Mouse (Mus musculus) spleen, adult 2 months (tissue): Measurements from ENCODE around the gene Arg2. TPM values are rescaled to one million over a fixed set of nuclear protein-coding genes. Genes with fewer than 3 reads are reported as not detected.

Experiments
- DNase-seq, 2 experiments: peaks; one replicate each; pipeline versions ENCODE4 v3.0.0 to v3.0.0-alpha.2; 2012 to 2021; ENCODE audit warnings: low spot score in 2 of 2, low read depth in 1 of 2
- H3K27ac ChIP-seq: fragments of 200-500 bp; 2 replicates; pipeline ENCODE4 v1.5.1; 2012; ENCODE audit warnings: low read length, inconsistent platforms; ENCODE audit not compliant: insufficient read depth
- H3K27me3 ChIP-seq: fragments of 200-500 bp; 2 replicates; pipeline ENCODE4 v1.6.1; 2012; ENCODE audit warnings: mild to moderate bottlenecking, moderate library complexity, low read length, inconsistent platforms; ENCODE audit not compliant: control insufficient read depth, insufficient read depth
- H3K36me3 ChIP-seq: fragments of 200-500 bp; 2 replicates; pipeline ENCODE4 v1.6.1; 2012; ENCODE audit warnings: mild to moderate bottlenecking, low read length, inconsistent platforms; ENCODE audit not compliant: control insufficient read depth, insufficient read depth
- H3K4me1 ChIP-seq: fragments of 200-500 bp; 2 replicates; pipeline ENCODE4 v1.6.1; 2011; ENCODE audit warnings: inconsistent platforms; ENCODE audit not compliant: control insufficient read depth, insufficient read depth, insufficient read length
- H3K4me3 ChIP-seq: fragments of 200-500 bp; 2 replicates; pipeline ENCODE4 v1.5.1; 2011; ENCODE audit warnings: mild to moderate bottlenecking, inconsistent platforms; ENCODE audit not compliant: insufficient read depth, insufficient read length; ENCODE audit errors: extremely low read depth
- CTCF ChIP-seq: fragments of 200-500 bp; IDR thresholded peaks from 2 replicates; pipeline ENCODE4 v1.5.1; 2011; ENCODE audit warnings: mild to moderate bottlenecking, inconsistent platforms; ENCODE audit not compliant: insufficient read depth, insufficient read length, insufficient replicate concordance; ENCODE audit errors: extremely low read depth
- POLR2A ChIP-seq: fragments of 200-500 bp; IDR thresholded peaks from 2 replicates; pipeline ENCODE4 v1.6.1; 2011; ENCODE audit warnings: low read depth, low read length, inconsistent platforms
- WGBS: fragments of 180-500 bp; shearing (Covaris S2); methylation state at CpG from one replicate; pipeline ENCODE4 v1.1.7; 2018; 5-methylcytosine and 5-hydroxymethylcytosine counted together
- polyA plus RNA-seq: library from polyadenylated mRNA; depleted of rRNA; stranded (reverse); fragments of >200 nt; gene quantifications from 2 replicates; pipeline ENCODE4 v1.2.3, GENCODE M21; 2012

The Arg2 gene
- polyA plus RNA-seq, 1 experiment: 0.47 TPM

DNA sequence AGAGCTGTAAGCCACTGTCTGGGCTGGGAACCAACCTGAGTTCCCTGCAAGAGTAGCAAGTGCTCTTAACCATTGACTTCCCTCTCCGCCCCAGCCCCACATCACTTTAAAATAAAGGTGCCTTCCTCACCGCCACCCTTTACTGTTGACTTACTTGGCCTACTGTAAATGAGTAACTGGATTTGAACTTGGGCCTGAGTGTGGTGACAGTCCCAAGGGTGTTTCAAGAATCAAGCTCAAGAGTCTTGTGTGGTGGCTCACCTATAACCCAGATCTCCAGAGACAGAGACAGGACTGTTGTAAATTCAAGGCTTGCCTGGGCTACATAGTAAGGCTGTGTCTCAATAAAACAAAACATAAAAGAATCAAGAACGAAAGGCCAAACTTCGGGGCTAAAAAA lies 11.6 kb upstream of the Arg2 start:
- H3K4me1 ChIP-seq: no peaks in the 10 kb centered on the region
- 84% methylated on average over 4 of the region's 4 CpGs for WGBS
- TF ChIP-seq POLR2A (no peak), CTCF (no peak)
- no peak overlapping the region for H3K4me3 ChIP-seq
- DNase-seq: no peak
- H3K36me3 ChIP-seq: no peaks in the 10 kb centered on the region
- no peak overlapping the region for H3K27ac ChIP-seq
- no peaks in the 10 kb centered on the region; the same call in 1 of the 2 replicates for H3K27me3 ChIP-seq

DNA sequence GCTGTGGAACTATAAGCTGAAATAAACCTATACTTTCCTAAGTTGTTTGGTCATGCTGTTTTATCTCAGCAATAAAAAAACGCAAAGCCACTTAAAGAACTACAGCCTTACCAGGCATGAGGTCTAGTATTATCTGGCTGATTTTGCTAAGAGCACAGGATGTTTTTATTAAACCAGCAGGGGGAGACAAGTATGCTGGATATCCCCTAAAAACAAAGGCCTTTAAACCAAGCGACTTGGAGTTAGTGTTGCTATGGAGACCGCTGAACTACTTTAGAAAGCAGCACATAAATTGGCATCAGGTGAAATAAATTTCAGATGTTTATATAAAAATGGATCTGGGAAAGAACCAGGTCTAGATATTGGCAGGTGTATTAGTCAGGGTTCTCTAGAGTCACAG lies 7.8 kb upstream of the Arg2 start:
- DNase-seq: no peak
- Histone ChIP-seq H3K27ac (no peak overlapping the region), H3K4me3 (no peak overlapping the region), H3K4me1 (no peaks in the 10 kb centered on the region), H3K27me3 (no peaks in the 10 kb centered on the region; the same call in 1 of the 2 replicates), H3K36me3 (no peaks in the 10 kb centered on the region)
- 35% methylated on average over 3 of the region's 3 CpGs for whole genome bisulfite sequencing
- no peak for TF ChIP-seq CTCF
- TF ChIP-seq POLR2A: no peak

DNA sequence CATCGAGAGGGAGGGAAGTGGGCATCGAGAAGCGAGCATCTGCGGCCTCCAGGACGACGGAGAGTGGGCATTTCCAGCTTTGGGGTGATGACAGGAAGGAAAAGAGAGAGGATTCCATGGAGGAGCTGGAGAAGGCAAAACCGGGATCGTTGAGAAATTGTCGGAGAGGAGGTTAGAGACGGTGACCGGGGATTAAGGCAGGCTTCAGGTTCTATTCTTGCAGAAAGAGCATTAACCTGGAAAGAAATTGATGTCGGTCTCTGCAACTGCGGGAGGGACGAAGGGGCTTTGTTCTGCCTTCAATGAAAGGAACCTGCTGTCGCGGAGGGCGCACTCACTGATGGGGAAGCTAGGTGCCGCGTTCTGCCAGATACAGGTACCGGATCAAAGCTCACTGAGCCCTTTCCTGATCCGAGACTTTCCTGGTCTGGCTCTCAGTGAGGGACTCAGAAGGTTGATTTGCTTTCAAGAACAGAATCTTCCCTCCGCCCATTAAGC lies 650 bp downstream of the Arg2 start:
- Histone ChIP-seq H3K4me3 (peak overlapping the region; percentile 50; the same call in 1 of the 2 replicates), H3K36me3 (no peaks in the 10 kb centered on the region), H3K4me1 (peaks cover 6% of the 10 kb centered on the region; the same call in 1 of the 2 replicates), H3K27me3 (peaks cover 12% of the 10 kb centered on the region), H3K27ac (no peak overlapping the region)
- no peak for TF ChIP-seq CTCF
- TF ChIP-seq POLR2A: no peak
- no peak for DNase-seq
- WGBS: 5% methylated on average over 22 of the region's 22 CpGs

DNA sequence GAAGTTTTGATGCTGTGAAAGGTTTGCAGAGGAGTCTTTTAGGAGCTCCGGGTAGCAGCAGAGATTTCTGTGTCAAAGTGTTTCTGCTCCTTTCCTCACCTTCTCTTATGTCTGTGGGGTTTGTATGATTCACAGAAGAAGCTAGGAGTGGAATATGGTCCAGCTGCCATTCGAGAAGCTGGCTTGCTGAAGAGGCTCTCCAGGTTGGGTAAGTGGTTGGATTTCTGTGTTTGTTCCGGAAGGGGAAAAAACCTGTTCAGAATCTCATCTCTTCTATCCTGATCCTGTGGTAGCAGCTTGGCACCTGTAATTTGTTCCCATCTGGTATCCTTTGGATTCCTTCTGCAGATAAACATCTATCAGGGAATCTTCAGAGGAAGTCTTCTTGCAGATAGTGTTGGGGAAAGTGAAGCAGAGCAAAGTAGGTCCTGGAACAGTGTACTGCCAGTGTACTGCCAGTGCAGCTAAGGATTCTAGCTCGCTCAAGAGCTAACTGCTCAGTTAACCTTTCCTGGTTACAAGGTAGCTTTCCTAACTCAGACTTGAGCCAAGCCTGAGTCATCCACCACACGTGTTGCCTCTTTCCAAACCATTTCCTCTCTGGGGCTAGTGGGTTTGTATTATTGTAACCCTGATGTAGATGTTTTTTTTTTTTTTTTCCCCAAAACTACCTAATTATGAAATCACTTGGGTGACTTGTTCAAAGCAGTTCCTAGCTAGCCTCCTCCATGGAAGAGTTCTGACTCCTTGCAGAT lies 1.3 kb downstream of the Arg2 start:
- Histone ChIP-seq H3K4me3 (no peak overlapping the region), H3K4me1 (peaks cover 6% of the 10 kb centered on the region; the same call in 1 of the 2 replicates), H3K27me3 (peaks cover 12% of the 10 kb centered on the region), H3K36me3 (no peaks in the 10 kb centered on the region), H3K27ac (no peak overlapping the region)
- WGBS: 30% methylated on average over 5 of the region's 5 CpGs
- no peak for DNase-seq
- TF ChIP-seq CTCF (no peak), POLR2A (no peak)

DNA sequence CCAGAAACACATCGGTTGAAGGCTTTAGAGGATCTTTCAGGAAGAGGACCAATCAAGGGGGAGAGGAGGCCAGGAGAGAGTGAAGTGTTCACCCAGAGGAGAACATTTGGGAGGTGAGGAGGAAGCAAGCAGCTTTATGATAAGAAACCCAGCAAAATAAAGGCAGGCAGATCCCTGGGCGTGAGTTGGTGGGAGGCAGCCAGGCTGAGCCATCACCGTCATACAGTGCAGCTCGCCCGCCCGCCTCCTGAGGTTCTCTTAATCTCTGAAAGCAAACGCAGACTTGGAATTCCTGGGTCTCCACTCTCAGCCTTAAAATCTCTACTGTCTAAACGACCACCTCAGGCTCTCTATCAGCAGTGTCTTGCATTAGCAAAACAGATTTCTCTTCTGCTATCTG lies 4.1 kb downstream of the Arg2 start:
- WGBS: 55% methylated on average over 8 of the region's 8 CpGs
- no peak for TF ChIP-seq POLR2A
- no peak for TF ChIP-seq CTCF
- Histone ChIP-seq H3K27me3 (peaks cover 12% of the 10 kb centered on the region), H3K36me3 (no peaks in the 10 kb centered on the region), H3K4me1 (peaks cover 6% of the 10 kb centered on the region; the same call in 1 of the 2 replicates), H3K27ac (no peak overlapping the region), H3K4me3 (no peak overlapping the region)
- no peak for DNase-seq

DNA sequence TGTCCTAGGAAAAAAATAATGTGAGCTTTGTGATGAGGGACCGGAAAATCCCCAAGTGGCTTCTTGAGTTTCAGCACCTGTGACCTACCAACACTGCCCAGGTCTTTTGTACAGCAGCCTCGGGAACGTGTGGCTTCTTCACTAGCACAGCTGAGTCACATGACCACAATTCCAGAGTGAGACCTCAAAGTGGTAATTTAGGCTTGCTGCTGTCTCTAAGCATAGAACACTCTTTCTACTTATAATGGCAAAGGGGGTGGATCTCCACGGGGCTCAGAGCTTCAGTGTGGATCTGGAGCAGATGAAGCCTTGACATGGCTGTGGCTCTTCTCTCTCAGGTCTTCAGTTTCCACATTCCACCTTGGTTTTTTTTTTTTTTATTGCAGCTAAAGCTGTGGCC lies 4.5 kb downstream of the Arg2 start:
- 42% methylated on average over 4 of the region's 4 CpGs for WGBS
- H3K27me3 ChIP-seq: peaks cover 12% of the 10 kb centered on the region
- no peaks in the 10 kb centered on the region for H3K36me3 ChIP-seq
- no peak for DNase-seq
- H3K4me1 ChIP-seq: peaks cover 6% of the 10 kb centered on the region; the same call in 1 of the 2 replicates
- no peak overlapping the region for H3K27ac ChIP-seq
- no peak for TF ChIP-seq CTCF
- TF ChIP-seq POLR2A: no peak
- no peak overlapping the region for H3K4me3 ChIP-seq

DNA sequence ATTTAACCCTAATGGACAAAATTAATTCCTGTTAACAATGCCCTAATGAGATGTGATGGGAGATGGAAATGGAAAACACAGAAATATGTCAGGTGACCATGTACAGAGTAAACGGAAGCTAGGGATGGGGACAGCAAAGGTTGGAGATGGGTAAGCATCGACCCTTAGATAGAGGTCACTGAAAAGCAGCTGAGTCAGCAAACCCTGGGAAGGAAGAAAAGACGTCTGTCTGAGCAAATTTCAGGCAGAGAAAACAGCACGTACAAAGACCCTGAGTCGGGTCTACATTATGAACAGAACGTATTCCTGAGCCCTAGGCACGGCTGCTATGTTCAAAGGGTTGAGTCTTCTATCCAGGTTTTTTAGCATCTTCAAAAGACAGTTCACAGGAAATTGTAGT lies 6.4 kb downstream of the Arg2 start:
- Histone ChIP-seq H3K27me3 (no peaks in the 10 kb centered on the region), H3K36me3 (no peaks in the 10 kb centered on the region), H3K27ac (no peak overlapping the region), H3K4me1 (no peaks in the 10 kb centered on the region), H3K4me3 (no peak overlapping the region)
- TF ChIP-seq CTCF: no peak
- no peak for TF ChIP-seq POLR2A
- 84% methylated on average over 7 of the region's 7 CpGs for WGBS
- no peak for DNase-seq
